Mouse (Mus musculus): ENCODE measurements at regions not wholly inside any gene's neighbourhood (a gene's known extent, or its start where the extent isn't known, plus 50 kb on each side); places are given as distances from the start of the nearest gene placed in this dataset.
A peak's percentile ranks its signal among the peaks of the same experiment; 100 is the strongest.
"Not testable (repeated sequence)": the region's sequence is repeated elsewhere in the genome, so short reads cannot be mapped to it uniquely, and the experiment has no call there.

DNA sequence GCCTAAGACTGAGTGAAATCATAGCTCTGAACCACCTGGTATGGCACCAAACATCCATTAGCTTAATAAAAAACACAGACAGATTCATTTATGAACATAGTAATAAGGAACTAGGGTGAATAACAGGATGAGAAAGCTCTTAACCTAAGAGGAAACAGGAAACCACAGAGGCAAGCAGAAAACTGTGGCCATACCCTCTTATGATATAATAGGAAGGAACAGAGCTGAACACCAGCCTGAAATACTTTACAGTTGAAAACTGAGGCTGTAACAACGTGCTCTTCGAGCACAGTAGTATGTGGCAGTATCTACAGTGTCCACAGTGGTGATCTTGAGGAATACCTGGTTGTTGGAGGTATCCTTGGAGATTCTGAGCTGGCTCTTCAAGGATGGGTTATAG is 882.0 kb upstream of the Zfp386 start:
- 0% methylated on average over 2 of the region's 2 CpGs for WGBS (ENCODE audit: missing documents)
- H3K4me3 ChIP-seq (ENCODE audit: inconsistent target), result not testable (repeated sequence)
- peak overlapping the region; percentile 94 for H3K27ac ChIP-seq

GRCm38 (mm10) chr12:115166006-115166405 is 881.5 kb upstream of the Zfp386 start:
- WGBS (ENCODE audit: missing documents), result 29% methylated on average over 1 of the region's 1 CpGs
- H3K79me2 ChIP-seq (ENCODE audit: inconsistent target); H3K36me3 ChIP-seq (ENCODE audit: inconsistent target); H3K4me3 ChIP-seq (ENCODE audit: inconsistent target): not testable (repeated sequence)
- H3K27ac ChIP-seq, result peak overlapping the region; percentile 94

More for the DNA sequence above, 882.0 kb upstream of the Zfp386 start:
- H3K79me2 ChIP-seq (ENCODE audit: inconsistent target); H3K36me3 ChIP-seq (ENCODE audit: inconsistent target): not testable (repeated sequence)

DNA sequence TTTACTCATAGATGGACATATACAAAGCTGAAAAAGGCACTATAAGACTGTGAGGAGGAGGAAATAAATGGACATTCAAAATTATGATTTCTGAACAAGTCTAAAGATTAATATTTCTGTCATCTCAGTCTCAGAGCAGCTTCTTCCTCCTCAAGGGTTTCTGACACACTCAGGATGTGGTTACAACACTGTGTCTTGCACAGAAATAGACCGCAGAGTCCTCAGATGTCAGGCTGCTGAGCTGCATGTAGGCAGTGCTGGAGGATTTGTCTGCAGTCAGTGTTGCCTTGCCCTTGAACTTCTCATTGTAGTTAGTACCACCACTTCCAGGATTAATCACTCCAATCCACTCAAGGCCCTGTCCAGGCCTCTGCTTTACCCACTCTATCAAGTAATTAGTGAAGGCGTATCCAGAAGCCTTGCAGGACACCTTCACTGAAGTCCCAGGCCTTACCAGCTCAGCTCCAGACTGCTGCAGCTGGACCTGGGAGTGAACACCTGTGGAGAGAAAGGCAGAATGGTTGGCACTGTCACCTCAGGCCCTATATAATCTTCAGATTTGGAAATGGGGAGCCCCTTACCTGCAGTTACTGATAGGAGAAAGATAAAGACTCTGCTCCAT is 853.9 kb upstream of the Zfp386 start:
- Histone ChIP-seq H3K79me2 (ENCODE audit: inconsistent target) (no peaks in the 10 kb centered on the region), H3K36me3 (ENCODE audit: inconsistent target) (no peaks in the 10 kb centered on the region), H3K27ac (peak overlapping the region; percentile 88), H3K4me3 (ENCODE audit: inconsistent target) (no peak overlapping the region)
- WGBS (ENCODE audit: missing documents), result 10% methylated on average over 2 of the region's 2 CpGs

GRCm38 (mm10) chr12:115197322-115198117 is 850.0 kb upstream of the Zfp386 start:
- WGBS (ENCODE audit: missing documents), result 50% methylated on average over 4 of the region's 4 CpGs
- Histone ChIP-seq H3K36me3 (ENCODE audit: inconsistent target) (no peaks in the 10 kb centered on the region), H3K79me2 (ENCODE audit: inconsistent target) (no peaks in the 10 kb centered on the region), H3K4me3 (ENCODE audit: inconsistent target) (no peak overlapping the region), H3K27ac (no peak overlapping the region)

DNA sequence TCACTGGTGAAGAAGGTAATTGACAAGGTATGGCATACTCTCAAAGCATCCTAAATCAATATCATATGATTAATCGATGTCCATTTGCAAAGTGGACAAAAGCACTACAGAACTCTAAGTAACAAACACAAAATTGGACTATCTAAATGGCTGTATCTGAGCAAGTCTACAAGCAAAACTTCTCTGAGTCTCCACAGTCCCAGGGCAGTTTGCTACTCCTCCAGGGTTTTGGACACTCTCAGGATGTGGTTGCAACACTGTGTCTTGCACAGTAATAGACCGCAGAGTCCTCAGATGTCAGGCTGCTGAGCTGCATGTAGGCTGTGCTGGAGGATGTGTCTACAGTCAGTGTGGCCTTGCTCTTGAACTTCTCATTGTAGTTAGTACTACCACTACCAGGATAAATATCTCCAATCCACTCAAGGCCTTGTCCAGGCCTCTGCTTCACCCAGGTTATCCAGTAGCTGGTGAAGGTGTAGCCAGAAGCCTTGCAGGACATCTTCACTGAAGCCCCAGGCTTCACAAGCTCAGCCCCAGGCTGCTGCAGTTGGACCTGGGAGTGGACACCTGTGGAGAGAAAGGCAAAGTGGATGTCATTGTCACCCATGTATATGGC is 839.6 kb upstream of the Zfp386 start:
- H3K79me2 ChIP-seq (ENCODE audit: inconsistent target); H3K36me3 ChIP-seq (ENCODE audit: inconsistent target); H3K27ac ChIP-seq; H3K4me3 ChIP-seq (ENCODE audit: inconsistent target): not testable (repeated sequence)
- 67% methylated on average over 1 of the region's 2 CpGs for WGBS (ENCODE audit: missing documents)

DNA sequence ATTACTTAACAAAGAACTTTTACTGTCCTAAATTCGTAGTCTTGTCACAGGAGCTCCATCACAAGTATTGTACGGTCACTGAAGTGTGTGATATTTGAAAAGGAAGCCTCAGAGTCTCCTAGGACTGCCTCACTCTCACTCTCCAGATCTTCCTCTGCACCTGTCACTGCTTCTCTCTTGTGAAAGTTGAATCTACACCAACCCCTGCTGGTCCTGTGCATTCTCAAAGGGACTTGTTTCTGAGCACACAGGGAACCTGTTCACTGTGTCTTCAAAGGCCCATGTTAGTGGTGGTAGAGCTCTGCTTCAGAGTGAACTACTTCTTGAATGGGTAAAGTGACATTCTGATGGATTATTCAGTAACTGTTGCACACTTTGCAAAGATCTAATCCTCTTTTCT is 824.9 kb upstream of the Zfp386 start:
- no peak overlapping the region for H3K27ac ChIP-seq
- no peaks in the 10 kb centered on the region for H3K36me3 ChIP-seq (ENCODE audit: inconsistent target)
- no peak overlapping the region for H3K4me3 ChIP-seq (ENCODE audit: inconsistent target)
- 85% methylated on average over 2 of the region's 2 CpGs for WGBS (ENCODE audit: missing documents)
- no peaks in the 10 kb centered on the region for H3K79me2 ChIP-seq (ENCODE audit: inconsistent target)

DNA sequence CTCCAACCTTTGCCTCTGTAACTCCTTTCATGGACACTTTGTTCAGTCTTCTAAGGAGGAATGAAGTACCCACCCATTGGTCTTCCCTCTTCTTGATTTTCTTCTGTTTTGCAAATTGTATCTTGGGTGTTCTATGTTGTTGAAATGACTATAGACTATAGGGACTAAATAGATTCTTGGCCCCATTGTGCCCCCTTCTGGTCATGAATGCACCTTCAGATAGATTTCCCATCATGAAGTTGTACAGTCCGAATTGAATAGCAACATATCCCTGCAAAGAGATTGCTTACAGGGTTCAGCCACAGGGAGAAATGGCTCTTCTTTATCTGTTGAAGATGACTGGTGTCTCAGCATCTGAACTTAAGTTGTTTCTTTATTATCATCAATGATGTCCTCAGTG is 817.6 kb upstream of the Zfp386 start:
- 69% methylated on average over 1 of the region's 1 CpGs for WGBS (ENCODE audit: missing documents)
- H3K27ac ChIP-seq, result no peak overlapping the region
- H3K36me3 ChIP-seq (ENCODE audit: inconsistent target), result no peaks in the 10 kb centered on the region
- no peaks in the 10 kb centered on the region for H3K79me2 ChIP-seq (ENCODE audit: inconsistent target)
- H3K4me3 ChIP-seq (ENCODE audit: inconsistent target), result no peak overlapping the region

DNA sequence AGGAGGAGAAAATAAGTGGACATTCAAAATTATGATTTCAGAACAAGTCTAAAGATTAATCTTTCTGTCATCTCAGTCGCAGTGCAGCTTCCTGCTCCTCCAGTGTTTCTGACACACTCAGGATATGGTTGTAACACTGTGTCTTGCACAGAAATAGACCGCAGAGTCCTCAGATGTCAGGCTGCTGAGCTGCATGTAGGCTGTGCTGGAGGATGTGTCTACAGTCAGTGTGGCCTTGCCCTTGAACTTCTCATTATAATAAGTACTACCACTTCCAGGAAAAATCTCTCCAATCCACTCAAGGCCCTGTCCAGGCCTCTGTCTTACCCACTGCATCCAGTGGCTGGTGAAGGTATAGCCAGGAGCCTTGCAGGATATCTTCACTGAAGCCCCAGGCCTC is 804.9 kb upstream of the Zfp386 start:
- H3K4me3 ChIP-seq (ENCODE audit: inconsistent target); H3K36me3 ChIP-seq (ENCODE audit: inconsistent target); H3K79me2 ChIP-seq (ENCODE audit: inconsistent target); H3K27ac ChIP-seq: not testable (repeated sequence)
- WGBS (ENCODE audit: missing documents), result 5% methylated on average over 2 of the region's 2 CpGs

DNA sequence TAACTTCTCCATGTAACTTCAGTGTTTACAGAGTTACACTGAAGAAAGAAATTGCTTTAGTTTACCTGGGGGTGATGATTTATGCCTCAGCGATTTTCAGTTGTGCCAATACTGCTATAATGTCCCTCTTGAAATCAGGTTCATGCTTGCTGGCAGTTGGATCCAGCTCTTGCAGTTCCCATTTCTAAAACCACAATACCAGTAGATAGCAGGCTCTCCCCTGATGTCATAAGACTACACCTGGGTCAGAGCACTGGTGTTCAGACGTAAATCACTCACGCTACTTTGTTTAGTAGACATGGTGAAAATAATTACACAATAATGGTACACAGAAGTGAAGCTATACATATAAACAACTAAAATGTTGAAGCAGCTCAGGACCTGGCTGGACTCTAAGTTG is 800.2 kb upstream of the Zfp386 start:
- not testable (repeated sequence) for H3K27ac ChIP-seq; H3K79me2 ChIP-seq (ENCODE audit: inconsistent target); H3K4me3 ChIP-seq (ENCODE audit: inconsistent target); H3K36me3 ChIP-seq (ENCODE audit: inconsistent target)
- 67% methylated on average over 1 of the region's 3 CpGs for WGBS (ENCODE audit: missing documents)

DNA sequence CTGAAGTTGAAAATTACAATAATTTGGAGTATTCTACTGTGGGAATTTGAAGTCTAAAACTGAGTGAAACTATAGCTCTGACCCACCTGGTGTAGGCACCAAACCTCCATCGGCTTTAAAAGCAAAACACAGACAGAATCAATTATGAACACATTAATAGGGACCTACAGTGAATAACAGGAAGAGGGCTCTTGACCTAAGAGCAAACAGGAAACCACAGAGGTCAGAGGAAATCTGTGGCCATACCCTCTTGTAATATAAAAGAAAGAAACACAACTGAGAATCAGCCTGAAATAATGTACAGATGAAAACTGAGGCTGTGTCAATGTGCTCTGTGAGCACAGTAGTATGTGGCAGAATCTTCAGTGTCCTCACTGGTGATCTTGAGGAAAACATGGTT is 789.7 kb upstream of the Zfp386 start:
- Histone ChIP-seq H3K27ac (peak overlapping the region; percentile 54), H3K4me3 (ENCODE audit: inconsistent target) (no peak overlapping the region), H3K79me2 (ENCODE audit: inconsistent target) (no peaks in the 10 kb centered on the region), H3K36me3 (ENCODE audit: inconsistent target) (no peaks in the 10 kb centered on the region)
- WGBS (ENCODE audit: missing documents), result 0% methylated on average over 1 of the region's 1 CpGs

GRCm38 (mm10) chr12:115258744-115259143 is 788.8 kb upstream of the Zfp386 start:
- Histone ChIP-seq H3K36me3 (ENCODE audit: inconsistent target) (no peaks in the 10 kb centered on the region), H3K4me3 (ENCODE audit: inconsistent target) (no peak overlapping the region), H3K79me2 (ENCODE audit: inconsistent target) (no peaks in the 10 kb centered on the region), H3K27ac (no peak overlapping the region)
- 94% methylated on average over 3 of the region's 3 CpGs for WGBS (ENCODE audit: missing documents)

DNA sequence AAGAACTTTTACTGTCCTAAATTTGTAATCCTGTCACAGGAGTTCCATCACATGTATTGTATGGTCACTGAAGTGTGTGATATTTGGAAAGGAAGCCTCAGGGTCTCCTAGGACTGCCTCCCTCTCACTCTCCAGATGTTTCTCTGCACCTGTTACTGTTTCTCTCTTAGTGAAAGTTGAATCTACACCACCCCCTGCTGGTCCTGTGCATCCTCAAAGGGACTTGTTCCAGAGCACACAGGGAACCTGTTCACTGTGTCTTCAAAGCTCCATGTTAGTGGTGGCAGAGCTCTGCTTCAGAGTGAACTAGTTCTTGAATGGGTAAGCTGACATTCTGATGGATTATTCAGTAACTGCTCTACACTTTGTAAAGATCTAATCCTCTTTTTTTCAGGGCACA is 785.1 kb upstream of the Zfp386 start:
- not testable (repeated sequence) for H3K79me2 ChIP-seq (ENCODE audit: inconsistent target); H3K27ac ChIP-seq; H3K4me3 ChIP-seq (ENCODE audit: inconsistent target)

DNA sequence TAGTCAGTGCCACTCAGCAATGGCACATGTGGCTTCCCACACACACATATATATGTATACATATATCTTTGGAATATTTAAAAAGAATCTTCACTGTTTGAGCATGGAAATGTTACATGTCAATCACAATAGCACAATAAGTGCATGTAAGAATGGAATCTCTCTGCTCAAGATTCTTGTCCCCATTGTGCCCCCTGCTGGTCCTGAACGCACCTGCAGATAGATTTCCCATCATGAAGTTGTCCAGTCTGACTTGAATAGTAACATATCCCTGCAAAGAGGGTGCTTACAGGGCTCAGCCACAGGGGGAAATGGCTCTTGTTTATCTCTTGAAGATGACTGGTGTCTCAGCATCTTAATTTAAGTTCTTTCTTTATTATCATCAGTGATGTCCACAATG is 770.8 kb upstream of the Zfp386 start:
- H3K4me3 ChIP-seq (ENCODE audit: inconsistent target); H3K79me2 ChIP-seq (ENCODE audit: inconsistent target); H3K36me3 ChIP-seq (ENCODE audit: inconsistent target); H3K27ac ChIP-seq: not testable (repeated sequence)
- WGBS (ENCODE audit: missing documents), result no CpG with 5 or more reads among the region's 1 CpGs

More for the DNA sequence above, 785.1 kb upstream of the Zfp386 start:
- not testable (repeated sequence) for H3K36me3 ChIP-seq (ENCODE audit: inconsistent target)

DNA sequence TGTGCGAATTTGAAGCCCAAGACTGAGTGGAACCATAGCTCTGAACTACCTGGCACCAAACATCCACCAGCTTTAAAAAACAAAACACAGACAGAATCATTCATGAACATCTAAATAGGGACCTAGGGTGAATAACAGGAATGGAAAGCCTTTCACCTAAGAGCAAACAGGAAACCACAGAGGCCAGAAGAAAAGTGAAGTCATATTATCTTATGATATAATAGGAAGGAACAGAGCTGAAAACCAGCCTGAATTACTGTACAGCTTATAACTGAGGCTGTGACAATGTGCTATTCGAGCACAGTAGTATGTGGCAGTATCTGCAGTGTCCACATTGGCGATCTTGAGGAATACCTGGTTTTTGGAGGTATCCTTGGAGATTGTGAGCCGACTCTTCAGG is 753.8 kb upstream of the Zfp386 start:
- H3K36me3 ChIP-seq (ENCODE audit: inconsistent target); H3K79me2 ChIP-seq (ENCODE audit: inconsistent target); H3K4me3 ChIP-seq (ENCODE audit: inconsistent target): not testable (repeated sequence)
- H3K27ac ChIP-seq, result peak overlapping the region; percentile 28; the same call in 1 of the 2 replicates
- 39% methylated on average over 4 of the region's 4 CpGs for WGBS (ENCODE audit: missing documents)

DNA sequence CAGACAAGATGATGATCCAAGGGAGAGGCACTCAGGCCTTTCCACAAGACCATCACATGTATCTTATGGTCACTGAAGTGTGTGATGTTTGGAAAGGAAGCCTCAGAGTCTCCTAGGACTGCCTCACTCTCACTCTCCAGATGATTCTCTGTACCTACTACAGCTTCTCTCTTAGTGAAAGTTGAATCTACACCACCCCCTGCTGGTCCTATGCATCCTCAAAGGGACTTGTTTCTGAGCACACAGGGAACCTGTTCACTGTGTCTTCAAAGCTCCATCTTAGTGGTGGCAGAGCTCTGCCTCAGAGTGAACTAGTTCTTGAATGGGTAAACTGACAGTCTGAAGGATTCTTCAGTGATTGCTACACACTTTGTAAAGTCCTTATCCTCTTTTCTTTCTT is 749.5 kb upstream of the Zfp386 start:
- not testable (repeated sequence) for H3K27ac ChIP-seq; H3K36me3 ChIP-seq (ENCODE audit: inconsistent target); H3K4me3 ChIP-seq (ENCODE audit: inconsistent target); H3K79me2 ChIP-seq (ENCODE audit: inconsistent target)

Data from macrophage (primary cell).